Mouse (Mus musculus) thymus, adult 2 months (tissue): ENCODE measurements around the gene Rbfox3.

Source experiments
- CTCF ChIP-seq: fragments of 200-500 bp; IDR thresholded peaks from 2 replicates; pipeline ENCODE4 v1.5.1; 2012; ENCODE audit warnings: mild to moderate bottlenecking, control low read depth, low read length, moderate library complexity, borderline replicate concordance; ENCODE audit not compliant: control insufficient read depth, poor library complexity, insufficient read depth; ENCODE audit errors: extremely low read depth
- POLR2A ChIP-seq: fragments of 200-500 bp; IDR thresholded peaks from 2 replicates; pipeline ENCODE4 v1.6.1; 2012; ENCODE audit warnings: mild to moderate bottlenecking, low read length, control low read depth, moderate library complexity; ENCODE audit not compliant: control insufficient read depth, poor library complexity, insufficient read depth; ENCODE audit errors: extremely low read depth

- TF ChIP-seq CTCF = no peak
- no peak for TF ChIP-seq POLR2A
Observed at GRCm38 (mm10) chr11:118889500-118889899, 21.9 kb downstream of the Rbfox3 start.
